Mouse (Mus musculus): ENCODE data around the gene Pim3.

Gene Pim3

DNA sequence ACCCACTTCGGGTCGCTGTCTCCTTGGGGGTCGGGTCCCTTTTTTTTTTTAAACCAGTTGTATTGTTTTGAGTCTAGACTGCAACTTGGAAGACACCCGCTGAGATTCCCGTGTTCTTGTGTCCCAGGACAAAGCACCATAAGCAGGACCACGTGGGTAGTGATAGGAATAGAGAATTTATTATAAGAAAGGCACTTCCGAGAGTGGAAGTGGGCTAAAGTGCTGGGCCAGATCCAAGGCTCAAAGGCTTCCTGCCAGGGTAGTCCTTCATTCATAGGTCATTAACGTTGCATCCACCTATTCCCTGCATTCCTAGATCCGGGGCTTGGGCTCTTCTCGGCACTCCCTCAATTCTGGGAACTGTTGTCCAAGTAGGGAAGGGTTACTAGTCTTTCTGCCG, 24.0 kb upstream of the Pim3 start:
- DNase-seq: peak; percentile 53 to 70

DNA sequence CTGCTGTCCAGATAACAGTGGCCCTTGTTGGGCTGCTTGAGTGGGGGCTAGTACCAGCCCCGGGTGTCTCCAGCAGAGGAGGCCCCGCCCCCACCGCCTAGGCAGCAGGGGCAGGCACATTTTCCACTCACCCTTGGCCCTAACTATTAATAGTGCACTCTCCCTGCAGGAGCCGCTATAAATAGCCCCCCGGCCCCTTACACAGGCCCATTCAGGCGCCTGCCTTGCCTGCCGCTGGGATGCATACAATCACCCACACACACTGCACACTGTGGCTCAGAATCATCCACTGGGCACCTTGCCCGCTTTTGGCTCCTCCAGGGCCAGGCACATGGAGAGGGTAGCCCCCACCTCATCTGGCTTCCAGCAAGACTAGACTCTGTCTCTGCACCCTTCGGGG, 22.7 kb upstream of the Pim3 start:
- DNase-seq: peak; percentile 59 to 86

DNA sequence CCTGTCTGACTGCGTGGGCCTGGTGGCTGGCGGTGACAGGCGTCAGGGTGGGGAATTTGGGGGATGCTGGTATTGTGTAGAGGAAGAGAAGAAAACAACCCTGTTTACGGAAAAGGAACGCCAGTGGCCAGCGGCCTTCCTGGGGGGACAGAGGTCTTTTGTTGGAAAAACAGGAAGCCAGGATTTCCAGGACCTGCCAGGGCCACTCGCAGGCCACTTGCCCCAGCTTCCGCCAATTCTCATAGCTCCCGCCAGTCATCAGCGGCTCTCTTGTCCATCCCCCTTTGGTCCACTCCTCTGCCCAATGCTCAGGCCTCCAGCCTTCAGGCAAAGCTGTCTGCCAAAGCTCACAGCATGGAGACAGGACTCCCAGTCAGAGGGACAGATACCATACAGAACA, 21.9 kb upstream of the Pim3 start:
- DNase-seq: peak; percentile 68 to 88

DNA sequence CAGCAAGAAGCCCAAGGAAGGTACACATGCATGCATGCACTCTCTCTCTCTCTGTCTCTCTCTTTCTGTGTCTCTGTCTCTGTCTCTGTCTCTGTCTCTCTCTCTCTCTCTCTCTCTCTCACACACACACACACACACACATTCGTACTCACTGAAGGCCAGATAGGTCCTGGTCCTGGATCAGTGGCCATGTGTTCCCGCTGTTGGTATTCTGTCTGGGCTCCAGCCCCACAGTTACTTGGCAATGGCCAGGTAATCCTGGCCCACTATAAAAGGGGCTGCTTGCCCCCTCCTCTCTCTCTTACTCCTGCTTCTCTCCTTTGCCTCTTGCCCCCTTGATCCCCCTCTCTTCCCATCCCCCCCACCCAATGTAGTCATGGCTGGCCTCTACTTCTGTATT, 20.8 kb upstream of the Pim3 start:
- DNase-seq: no peak

DNA sequence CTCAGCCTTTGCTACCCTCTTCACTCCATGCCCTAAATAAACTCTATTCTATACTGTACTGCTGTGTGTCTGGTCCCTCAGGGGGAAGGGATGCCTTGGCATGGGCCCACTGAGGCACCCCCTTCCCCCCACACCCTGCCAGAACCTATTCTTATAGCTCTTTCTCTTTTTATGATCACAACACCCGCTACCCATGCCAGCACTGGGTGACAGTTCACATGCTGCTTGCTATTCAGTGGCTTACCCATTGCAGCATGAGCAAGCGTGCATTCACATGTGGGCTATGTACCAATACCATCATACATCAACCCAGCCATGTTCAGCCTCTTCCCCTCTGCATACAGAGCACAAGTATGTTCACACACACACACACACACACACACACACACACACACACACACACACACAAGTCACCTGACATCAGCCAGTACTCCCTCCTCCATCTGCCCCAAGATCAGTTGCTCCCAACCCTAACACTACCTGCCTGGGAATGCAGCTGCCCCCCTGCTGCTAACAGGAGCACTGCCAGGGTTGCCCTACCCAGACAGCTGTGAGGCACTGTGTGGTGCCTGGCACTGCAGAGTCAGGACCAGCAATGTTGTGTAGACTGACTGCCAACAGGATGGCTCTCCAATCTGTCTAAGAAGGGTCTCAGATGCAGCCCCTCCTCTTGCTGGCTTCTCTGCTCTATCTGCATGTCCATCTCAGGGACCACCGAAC, 20.2 kb upstream of the Pim3 start:
- DNase-seq: no peak

DNA sequence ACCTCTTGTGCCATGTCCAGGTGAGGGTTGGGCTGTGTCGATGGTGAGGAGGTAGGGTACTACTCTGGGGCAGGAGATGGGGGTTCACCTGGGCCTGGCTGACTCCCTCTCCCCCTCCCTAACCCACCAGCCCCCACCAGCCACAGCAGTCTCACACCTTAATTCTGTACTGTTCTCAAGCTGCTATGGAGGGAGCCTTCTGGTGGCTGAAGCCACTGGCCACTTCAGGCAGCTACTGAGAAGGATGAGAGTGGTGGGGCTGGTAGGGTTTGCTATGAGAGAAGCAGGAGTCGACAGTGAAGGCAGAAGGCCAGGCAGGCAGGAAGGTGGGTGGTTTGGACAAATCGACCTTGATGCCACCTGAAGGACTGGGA, 19.7 kb upstream of the Pim3 start:
- DNase-seq: no peak

DNA sequence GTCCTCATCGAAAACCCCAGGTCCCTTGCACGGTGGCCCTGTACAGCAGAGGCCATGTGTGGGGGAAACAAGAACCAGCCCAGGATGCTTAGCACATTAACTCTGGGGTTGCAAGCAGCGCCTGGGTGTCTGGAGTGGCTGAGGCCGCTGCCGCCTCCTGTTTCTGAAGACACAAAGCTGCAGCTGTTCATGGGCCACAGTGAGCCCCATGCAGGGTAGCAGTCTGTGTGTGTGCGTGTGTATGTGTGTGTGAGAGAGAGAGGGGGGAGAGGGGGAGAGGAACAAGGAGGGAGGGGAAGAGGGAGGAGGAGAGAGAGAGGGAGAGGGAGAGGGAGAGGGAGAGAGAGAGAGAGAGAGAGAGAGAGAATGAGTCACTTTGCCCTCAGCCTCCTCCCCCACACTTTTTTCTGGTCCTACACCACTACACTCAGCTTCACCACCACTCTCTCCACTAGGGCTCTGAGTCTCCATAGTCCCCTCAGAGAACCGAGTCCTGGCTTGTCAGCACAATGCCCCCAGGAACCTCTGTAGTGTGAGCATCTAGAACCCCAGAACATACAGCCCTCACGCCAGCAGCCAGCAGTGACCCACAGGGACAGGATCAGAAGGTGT, 18.4 kb upstream of the Pim3 start:
- DNase-seq: peak in 1 of 2 experiments; percentile 63

DNA sequence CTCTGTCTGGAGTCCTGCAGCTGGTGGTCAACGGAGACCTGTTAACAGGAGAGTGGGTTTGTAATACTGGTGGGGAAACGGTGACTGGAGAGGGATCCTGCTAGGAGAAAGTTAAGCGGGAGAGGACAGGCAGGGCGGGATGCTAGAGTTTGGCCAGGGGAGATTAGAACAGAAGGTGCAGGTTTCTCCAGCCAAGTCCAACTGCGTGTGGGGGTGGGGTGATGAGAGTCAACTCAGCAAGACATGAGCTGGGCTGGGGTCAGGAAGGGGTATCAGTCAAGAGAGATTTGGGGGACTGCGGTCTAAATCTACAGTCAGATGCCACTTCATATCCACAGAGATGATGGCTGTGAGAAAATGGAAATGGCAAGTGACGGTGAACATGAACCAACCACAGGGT, 17.0 kb upstream of the Pim3 start:
- DNase-seq: no peak

DNA sequence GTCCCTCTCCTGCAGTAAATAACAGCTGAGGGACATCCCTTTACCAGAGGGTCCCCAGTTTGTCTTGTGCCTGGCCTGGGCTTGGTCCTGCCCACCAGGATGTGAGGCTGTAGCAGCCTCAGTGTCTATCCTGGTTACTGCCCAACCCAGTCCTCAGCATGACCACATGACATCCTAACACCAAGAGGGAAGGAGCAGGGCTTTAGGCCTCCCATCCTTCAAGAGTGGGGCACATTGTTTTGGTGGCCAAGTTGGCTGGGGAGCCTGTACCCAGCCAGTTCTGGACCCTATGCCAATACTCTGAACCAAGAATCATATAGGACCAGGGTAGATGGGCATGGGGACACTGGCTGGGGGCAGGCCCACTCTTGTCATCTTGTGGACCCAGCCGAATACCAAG, 13.3 kb upstream of the Pim3 start:
- DNase-seq: no peak

DNA sequence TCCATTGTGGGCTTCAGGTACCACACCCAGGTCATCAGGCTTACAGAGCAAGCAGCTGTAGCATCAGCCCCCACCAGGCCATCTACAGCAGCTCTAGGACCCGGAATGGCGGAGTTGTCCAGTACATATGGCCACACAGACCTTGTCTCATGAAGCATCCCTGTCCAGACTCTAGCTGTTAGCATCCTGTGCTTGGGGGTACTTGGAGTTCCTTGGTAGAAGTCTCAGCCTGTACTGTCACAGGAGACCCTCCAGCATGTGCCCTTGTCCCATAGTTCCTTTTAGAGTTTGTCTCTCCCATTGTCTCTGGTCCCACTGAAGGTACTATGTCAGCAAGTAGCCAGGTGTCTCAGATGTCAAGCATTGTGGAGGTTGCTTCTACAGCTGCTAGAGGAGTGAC, 12.4 kb upstream of the Pim3 start:
- no peak for DNase-seq

DNA sequence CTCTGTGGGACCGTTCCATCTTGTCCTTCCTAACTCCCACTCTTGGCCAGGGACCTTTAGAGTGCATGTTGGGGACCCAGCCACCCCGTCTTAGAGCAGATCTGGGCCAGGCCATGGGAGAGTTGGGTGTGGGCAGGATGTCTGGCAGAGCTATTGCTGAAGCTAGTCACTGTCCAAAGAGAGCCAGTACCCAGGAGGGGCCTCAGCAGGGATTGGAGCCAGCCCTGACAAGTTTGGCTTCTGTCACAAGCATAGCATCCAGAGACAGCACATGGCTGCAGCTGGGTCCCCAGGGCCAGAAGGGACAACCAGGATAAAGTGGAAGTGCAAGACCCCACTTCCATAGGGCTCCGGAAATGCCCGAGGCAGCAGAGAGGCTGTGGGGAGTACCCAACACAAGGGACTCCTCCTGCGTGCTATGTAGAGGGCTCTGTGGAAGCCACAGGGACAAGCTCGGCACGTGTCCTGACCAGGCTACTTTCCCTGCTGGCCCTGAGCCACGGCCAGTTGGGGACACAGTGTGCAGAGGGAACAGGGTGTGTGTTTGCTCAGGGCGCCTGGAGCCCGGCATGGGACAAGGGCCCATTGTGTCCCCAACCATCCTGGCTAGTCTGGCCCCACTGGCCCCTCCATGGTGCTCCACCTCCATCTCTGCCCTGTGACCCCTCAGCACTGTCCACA, 11.7 kb upstream of the Pim3 start:
- DNase-seq: peak; percentile 83 to 92

DNA sequence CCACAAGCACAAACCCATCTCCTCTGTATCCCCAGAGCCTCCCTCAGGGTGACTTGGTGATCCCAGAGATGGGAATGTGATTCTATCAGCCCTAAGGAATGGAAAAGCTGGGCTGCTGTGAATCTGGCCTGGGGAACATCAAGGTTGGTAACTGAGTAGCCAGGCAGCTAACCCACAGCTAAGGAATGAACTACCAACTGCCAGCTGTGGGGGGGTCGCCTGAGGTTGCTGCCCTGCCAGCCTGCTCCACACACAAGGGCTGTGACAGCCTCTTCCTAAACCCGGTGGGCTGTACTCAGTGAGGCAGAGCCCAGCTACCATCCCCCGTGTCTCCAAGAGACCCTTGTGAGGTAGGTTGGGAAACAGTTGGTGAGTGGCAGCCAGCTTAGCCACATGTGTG, 10.9 kb upstream of the Pim3 start:
- DNase-seq: no peak

DNA sequence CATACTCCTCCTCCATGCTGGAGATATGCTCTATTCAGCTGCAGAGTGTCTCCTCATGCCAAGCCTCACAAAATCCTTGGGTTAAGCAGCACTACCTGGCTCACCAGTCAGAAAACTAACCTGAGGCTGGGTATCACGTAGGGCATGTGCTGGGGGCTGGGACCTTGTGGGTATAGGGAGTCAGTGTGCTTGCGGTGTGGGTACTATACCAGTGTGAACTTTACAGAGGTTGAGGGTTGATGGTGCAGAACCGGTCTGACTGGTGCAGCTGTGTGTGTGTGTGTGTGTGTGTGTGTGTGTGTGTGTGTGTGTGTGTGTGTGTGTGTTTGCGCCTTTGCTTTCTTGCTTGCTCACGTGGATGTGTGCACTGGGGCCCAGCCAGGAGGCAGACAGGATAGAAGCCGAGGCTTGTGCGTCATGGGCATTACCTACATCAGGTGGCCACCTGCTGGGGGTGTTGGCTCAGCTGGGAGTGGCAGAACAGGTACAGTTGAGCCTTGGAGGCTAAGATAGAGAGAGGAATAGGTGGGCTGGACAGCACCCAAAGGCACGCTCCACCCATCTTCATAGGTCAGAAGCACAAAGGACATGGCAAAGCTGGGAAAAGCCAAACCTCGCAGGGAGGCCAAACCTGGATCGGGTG, 10.4 kb upstream of the Pim3 start:
- DNase-seq: peak; percentile 74 to 91

DNA sequence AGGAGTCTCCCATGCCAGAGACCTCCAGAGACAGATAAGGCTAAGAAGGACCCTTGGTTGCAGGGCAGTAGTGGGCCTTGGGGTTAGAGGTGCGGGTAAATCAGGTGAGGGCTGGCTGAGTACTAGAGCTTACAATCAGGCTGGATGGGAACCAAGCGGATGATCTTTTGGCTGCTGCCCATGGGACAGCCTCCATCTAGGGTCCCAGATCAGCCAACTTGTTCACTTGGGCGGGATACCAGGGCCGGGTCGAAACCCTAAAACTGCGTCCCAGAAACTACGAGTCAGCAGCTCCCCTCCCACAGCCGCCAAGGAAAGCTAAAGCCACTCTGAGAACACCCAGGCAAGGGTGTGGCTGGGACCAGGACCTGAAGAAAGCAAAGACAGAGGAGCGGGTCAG, 8.9 kb upstream of the Pim3 start:
- no peak for DNase-seq

DNA sequence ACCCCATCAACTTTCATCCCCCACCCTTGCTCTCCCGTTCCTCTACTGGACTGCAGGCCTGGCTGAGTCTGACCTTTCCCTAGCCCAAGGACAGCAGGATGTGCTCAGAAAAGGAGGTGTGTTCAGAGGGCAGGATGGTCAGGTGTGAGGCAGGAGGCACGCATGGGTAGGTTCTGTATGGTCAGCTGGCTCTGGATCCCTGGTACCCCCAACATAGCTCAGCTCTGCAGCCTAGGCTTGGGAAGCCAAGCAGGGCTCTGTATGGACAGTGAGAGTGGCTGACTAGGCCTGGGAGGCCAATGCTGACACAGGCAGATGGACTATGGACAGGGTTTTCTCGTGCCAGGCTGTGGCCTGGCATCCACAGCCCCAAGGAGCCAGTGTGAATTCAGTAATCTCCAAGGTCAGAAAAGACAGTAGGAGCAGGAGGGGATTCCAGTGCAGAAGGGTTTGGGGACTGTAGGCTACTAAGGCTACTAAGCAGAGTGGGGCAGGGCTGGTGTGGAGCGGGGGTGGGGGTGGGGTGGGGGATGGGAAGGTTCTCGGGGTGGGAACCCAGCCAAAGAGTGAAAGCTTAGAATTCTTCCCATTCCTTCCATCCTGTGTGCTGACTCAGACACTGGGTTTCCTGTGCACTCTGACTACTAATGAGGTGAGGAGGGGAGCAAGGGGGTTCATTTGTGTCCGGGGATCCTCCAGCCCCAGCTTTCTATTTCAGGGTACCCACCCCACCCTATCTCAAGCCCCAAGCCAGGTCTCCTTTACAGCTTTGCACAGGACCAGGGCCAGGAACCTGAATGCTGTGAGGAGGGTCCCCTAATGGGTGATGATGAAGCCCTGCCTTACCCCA, 7.6 kb upstream of the Pim3 start:
- DNase-seq: no peak

DNA sequence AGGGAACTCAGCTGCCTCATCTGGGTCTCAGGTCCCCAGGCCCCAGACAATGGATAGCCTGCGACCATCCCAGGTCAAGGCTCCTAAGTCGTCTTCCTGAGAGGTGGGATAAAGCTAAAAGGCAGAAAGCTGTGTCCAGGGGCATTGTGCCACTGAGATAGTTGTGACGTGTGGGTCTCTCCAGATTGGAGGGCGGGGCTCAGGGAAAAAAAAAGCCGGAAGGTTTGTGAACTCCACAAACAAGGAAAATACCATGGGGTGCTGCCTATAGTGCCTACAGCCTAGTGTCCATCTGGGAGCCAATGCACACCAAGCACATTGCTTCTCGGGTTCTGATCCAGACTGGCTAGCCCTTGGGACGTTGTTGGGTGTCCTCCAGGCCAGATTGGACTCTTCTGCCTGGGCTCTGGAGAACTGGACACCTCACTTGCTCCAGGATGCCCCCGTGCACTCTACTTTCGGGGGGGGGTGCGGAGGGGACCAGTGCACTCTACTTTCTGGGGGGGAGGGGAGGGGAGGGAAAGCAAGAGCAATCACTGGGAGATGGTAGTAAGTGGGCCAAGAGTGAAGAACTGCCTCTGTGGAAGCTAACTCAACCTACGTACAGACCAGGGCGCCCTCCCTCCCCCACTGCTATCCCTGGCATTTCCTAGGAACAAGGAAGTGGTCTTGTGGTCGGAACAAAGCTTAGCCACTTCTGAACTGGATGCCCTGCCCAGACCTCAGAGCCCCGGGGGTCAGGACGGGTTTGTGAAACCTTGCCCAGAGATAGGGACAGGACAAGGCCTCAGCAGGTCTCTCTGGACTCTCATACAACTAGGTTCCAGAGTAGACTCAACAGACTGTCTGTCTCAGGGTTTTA, 6.8 kb upstream of the Pim3 start:
- DNase-seq: peak; percentile 59 to 70

DNA sequence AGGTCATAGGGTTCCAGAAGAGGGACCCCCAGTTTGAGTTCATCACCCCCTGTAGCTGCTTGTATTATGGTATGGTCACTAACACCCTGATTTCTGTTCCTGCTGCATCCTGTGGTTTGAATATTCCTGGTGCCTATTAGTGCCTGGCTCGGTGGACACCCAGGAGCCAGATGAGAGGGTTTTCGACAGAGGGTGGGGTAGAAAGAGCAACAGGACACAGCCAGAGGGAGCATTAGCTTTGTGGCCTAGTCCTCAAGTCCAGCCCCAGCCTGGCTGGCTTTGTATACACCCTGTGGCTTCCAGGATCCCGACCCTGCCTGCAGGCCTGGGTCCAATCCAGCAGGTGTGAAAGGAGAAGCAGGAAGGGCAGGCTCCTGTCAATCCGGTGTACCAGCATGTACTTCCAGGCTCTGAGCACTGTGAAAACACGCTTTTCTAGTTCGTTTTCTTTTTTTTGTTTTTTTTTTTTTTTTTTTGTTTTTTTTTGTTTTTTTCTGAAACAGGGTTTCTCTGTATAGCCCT, 6.0 kb upstream of the Pim3 start:
- no peak for DNase-seq

DNA sequence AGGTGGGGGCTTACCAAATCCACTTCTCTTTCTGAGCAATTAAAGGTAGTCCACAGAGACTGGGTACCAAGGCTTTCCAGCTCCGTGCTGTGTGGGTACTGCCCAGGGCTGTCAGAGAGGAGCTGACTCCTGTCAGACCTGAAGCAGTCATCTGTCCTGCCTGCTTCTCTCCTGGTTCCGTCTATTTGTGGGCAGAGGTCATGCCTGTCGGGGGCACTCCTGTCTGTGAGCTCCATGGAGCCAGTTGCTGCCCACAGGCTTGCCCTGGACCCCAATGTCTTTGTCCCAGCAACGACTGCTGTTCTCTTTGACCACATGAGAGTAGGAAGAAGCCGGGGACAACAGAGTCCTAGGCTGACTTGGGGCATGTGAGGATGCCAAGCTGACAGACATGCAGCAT, 5.4 kb upstream of the Pim3 start:
- DNase-seq: no peak

DNA sequence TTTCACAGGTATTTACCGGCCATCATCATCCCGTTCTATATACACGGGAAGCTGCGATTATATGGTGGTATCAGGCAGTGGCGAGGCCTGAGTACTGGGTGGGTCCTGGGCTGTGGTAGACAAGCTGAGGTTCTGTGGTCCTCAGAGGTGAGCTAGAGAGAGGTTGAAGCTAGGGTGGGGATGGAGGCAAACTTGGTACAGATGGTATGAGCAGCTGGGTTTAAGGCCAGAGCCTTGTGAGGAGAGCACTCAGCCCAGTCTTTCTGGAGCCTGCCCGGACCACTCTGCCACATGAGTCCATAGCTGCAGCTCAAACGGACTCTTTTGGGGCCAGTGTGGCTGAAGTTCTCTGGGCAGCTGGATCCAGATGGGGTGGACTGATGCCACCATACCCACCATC, 4.6 kb upstream of the Pim3 start:
- DNase-seq: no peak

DNA sequence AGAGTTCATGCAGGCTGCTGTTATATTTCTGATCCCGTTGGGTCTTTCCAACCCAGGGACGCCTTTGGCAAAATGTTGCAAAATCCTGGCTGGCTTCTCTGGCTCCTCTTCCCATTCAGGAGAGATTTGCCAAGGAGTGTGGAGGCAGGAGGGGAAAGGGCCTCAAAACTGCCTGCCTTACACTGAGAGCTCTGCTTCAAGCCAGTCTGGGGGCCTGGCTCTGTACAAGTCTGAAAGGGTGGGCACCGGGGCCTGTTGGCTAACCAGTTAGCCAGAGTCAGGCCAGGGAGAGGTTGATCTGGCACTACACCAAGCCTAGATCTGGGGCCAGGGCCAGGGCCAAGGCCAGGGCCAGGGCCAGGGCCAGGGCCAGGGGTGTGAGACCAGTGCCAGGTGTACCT, 3.8 kb upstream of the Pim3 start:
- no peak for DNase-seq

DNA sequence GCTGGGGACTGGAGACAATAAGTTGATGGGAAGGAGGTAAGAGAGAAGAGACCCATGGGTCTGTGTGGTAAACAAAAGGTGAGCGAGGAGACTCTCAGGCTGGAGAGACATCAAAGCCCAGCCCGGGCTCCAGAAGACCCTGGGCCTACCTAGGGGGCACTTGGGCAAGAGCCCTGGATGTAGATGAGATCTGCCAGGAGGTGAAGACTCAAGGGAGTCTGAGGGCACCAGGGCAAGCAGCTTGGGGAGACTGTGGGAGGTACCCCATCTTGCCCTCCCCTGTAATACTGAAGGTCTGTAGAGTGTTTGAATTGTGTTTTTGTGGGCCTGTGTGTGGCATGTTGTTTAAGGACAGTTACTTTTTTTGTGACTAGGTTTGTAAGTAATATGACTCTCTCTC, 3.3 kb upstream of the Pim3 start:
- DNase-seq: no peak
